Mouse (Mus musculus): Measurements from ENCODE around the gene Vmn1r131. TPM values are rescaled to one million over a fixed set of nuclear protein-coding genes. Genes with fewer than 3 reads are reported as not detected.

The Vmn1r131 gene
- not detected for polyA plus RNA-seq (2012; fragmentation: generic; extraction: Trizol)

GRCm38 (mm10) chr7:21545990-21546389 lies at the start of gene Vmn1r131:
Gene Vmn1r131, minus strand, starts transcription at chr7:21546090.

GRCm38 (mm10) chr7:21511480-21511879 lies 34.4 kb downstream of the Vmn1r131 start, which contains the start of gene Vmn1r130:
Gene Vmn1r130, plus strand, starts transcription at chr7:21511780.

Other genes with a start within 250 kb of the Vmn1r131 start
- not detected for gene Vmn1r126, start 244.6 kb downstream of the Vmn1r131 start, polyA plus RNA-seq (2012; fragmentation: generic; extraction: Trizol)
- gene Vmn1r127, start 226.2 kb downstream of the Vmn1r131 start, polyA plus RNA-seq (2012; fragmentation: generic; extraction: Trizol) = not detected
- gene Vmn1r128, start 196.7 kb downstream of the Vmn1r131 start, polyA plus RNA-seq (2012; fragmentation: generic; extraction: Trizol) = not detected
- gene Vmn1r129, start 184.8 kb downstream of the Vmn1r131 start, polyA plus RNA-seq (2012; fragmentation: generic; extraction: Trizol) = not detected
- not detected for gene Gm6882, start 113.3 kb downstream of the Vmn1r131 start, polyA plus RNA-seq (2012; fragmentation: generic; extraction: Trizol)
- gene Vmn1r130, start 34.3 kb downstream of the Vmn1r131 start, polyA plus RNA-seq (2012; fragmentation: generic; extraction: Trizol) = not detected
- not detected for gene Vmn1r132, start 68.0 kb upstream of the Vmn1r131 start, polyA plus RNA-seq (2012; fragmentation: generic; extraction: Trizol)
- not detected for gene Gm4175, start 215.4 kb upstream of the Vmn1r131 start, polyA plus RNA-seq (2012; fragmentation: generic; extraction: Trizol)